Mouse (Mus musculus): ENCODE results near the gene Slc15a4.

DNA sequence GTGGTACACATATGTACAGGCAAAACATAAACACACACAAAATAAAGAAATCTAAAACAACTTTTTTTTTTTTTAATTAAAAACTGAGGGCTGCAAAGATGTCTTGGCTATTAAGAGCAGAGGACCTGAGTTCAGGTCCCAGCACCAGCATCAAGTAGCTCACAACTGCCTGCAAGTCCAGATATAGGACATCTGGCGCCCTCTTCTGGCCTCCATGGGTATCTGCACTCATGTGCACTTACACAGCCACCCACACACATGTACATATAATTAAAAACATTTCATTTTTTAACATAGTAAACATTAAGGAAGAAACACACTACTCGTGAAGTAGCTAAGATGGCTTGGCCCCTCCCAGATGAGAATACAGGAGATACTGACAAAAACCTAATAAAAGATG, 25.6 kb upstream of the Slc15a4 start:
- TF ChIP-seq CTCF (IDR thresholded peaks at IDR 0.05; ENCODE audit: low read depth) = peak; percentile 36
- TF ChIP-seq EP300 (IDR thresholded peaks at IDR 0.05; ENCODE audit: low read depth) = no peak

Measured in liver, postnatal 0 days (tissue).